Mouse (Mus musculus): ENCODE measurements at regions not wholly inside any gene's neighbourhood (a gene's known extent, or its start where the extent isn't known, plus 50 kb on each side); places are given as distances from the start of the nearest gene placed in this dataset.
A peak's percentile ranks its signal among the peaks of the same experiment; 100 is the strongest.

GRCm38 (mm10) chr4:98224366-98224765 is 158.7 kb downstream of the Tm2d1 start:
- Histone ChIP-seq H3K4me1 (replicated peaks) (no peaks in the 10 kb centered on the region), H3K27me3 (ENCODE audit: insufficient read depth, poor library complexity, severe bottlenecking) (no peaks in the 10 kb centered on the region), H3K9me3 (no peaks in the 10 kb centered on the region), H3K27ac (no peak overlapping the region), H3K4me3 (no peak overlapping the region), H3K36me3 (no peaks in the 10 kb centered on the region)
- WGBS = 85% methylated on average over 7 of the region's 7 CpGs
- no peak for DNase-seq (ENCODE audit: low spot score)

- Histone ChIP-seq H3K4me1 (replicated peaks) (no peaks in the 10 kb centered on the region), H3K9me3 (no peaks in the 10 kb centered on the region), H3K27ac (no peak overlapping the region), H3K36me3 (no peaks in the 10 kb centered on the region), H3K27me3 (ENCODE audit: insufficient read depth, poor library complexity, severe bottlenecking) (no peaks in the 10 kb centered on the region), H3K4me3 (no peak overlapping the region)
- DNase-seq (ENCODE audit: low spot score) = peak; percentile 28
- 52% methylated on average over 8 of the region's 8 CpGs for WGBS
Observed at GRCm38 (mm10) chr4:98223429-98223828, 159.7 kb downstream of the Tm2d1 start.

- no peak overlapping the region for H3K4me3 ChIP-seq
- WGBS = 88% methylated on average over 4 of the region's 4 CpGs
- no peak overlapping the region for H3K27ac ChIP-seq
- H3K9me3 ChIP-seq = no peaks in the 10 kb centered on the region
- no peaks in the 10 kb centered on the region for H3K27me3 ChIP-seq (ENCODE audit: insufficient read depth, poor library complexity, severe bottlenecking)
- H3K36me3 ChIP-seq = no peaks in the 10 kb centered on the region
- no peaks in the 10 kb centered on the region for H3K4me1 ChIP-seq (replicated peaks)
- no peak for DNase-seq (ENCODE audit: low spot score)
Observed at GRCm38 (mm10) chr4:98221566-98221965, 161.5 kb downstream of the Tm2d1 start.

GRCm38 (mm10) chr4:98215218-98215617 is 167.9 kb downstream of the Tm2d1 start:
- WGBS = 91% methylated on average over 5 of the region's 5 CpGs
- Histone ChIP-seq H3K36me3 (no peaks in the 10 kb centered on the region), H3K27ac (no peak overlapping the region), H3K9me3 (no peaks in the 10 kb centered on the region), H3K27me3 (ENCODE audit: insufficient read depth, poor library complexity, severe bottlenecking) (no peaks in the 10 kb centered on the region), H3K4me1 (replicated peaks) (no peaks in the 10 kb centered on the region), H3K4me3 (no peak overlapping the region)
- no peak for DNase-seq (ENCODE audit: low spot score)

- DNase-seq (ENCODE audit: low spot score) = no peak
- H3K27ac ChIP-seq = no peak overlapping the region
- 89% methylated on average over 8 of the region's 8 CpGs for WGBS
- H3K9me3 ChIP-seq = no peaks in the 10 kb centered on the region
- no peak overlapping the region for H3K4me3 ChIP-seq
- no peaks in the 10 kb centered on the region for H3K4me1 ChIP-seq (replicated peaks)
- no peaks in the 10 kb centered on the region for H3K36me3 ChIP-seq
- H3K27me3 ChIP-seq (ENCODE audit: insufficient read depth, poor library complexity, severe bottlenecking) = no peaks in the 10 kb centered on the region
Observed at GRCm38 (mm10) chr4:98207446-98207845, 175.7 kb downstream of the Tm2d1 start.

- 55% methylated on average over 6 of the region's 6 CpGs for WGBS
- Histone ChIP-seq H3K4me1 (replicated peaks) (no peaks in the 10 kb centered on the region), H3K27me3 (ENCODE audit: insufficient read depth, poor library complexity, severe bottlenecking) (no peaks in the 10 kb centered on the region), H3K27ac (no peak overlapping the region), H3K4me3 (no peak overlapping the region), H3K9me3 (no peaks in the 10 kb centered on the region), H3K36me3 (no peaks in the 10 kb centered on the region)
- no peak for DNase-seq (ENCODE audit: low spot score)
Observed at GRCm38 (mm10) chr4:98206245-98206970, 176.7 kb downstream of the Tm2d1 start.

GRCm38 (mm10) chr4:98203129-98203528 is 180.0 kb downstream of the Tm2d1 start:
- H3K27ac ChIP-seq = no peak overlapping the region
- no peaks in the 10 kb centered on the region for H3K27me3 ChIP-seq (ENCODE audit: insufficient read depth, poor library complexity, severe bottlenecking)
- no peaks in the 10 kb centered on the region for H3K4me1 ChIP-seq (replicated peaks)
- H3K4me3 ChIP-seq = no peak overlapping the region
- DNase-seq (ENCODE audit: low spot score) = no peak
- H3K36me3 ChIP-seq = no peaks in the 10 kb centered on the region
- no peaks in the 10 kb centered on the region for H3K9me3 ChIP-seq
- 85% methylated on average over 3 of the region's 3 CpGs for WGBS

GRCm38 (mm10) chr4:98202232-98202631 is 180.9 kb downstream of the Tm2d1 start:
- 89% methylated on average over 2 of the region's 2 CpGs for WGBS
- Histone ChIP-seq H3K4me3 (no peak overlapping the region), H3K27me3 (ENCODE audit: insufficient read depth, poor library complexity, severe bottlenecking) (no peaks in the 10 kb centered on the region), H3K36me3 (no peaks in the 10 kb centered on the region), H3K27ac (no peak overlapping the region), H3K9me3 (no peaks in the 10 kb centered on the region), H3K4me1 (replicated peaks) (no peaks in the 10 kb centered on the region)
- no peak for DNase-seq (ENCODE audit: low spot score)

- H3K27me3 ChIP-seq (ENCODE audit: insufficient read depth, poor library complexity, severe bottlenecking) = no peaks in the 10 kb centered on the region
- H3K4me3 ChIP-seq = no peak overlapping the region
- DNase-seq (ENCODE audit: low spot score) = no peak
- H3K9me3 ChIP-seq = no peaks in the 10 kb centered on the region
- 83% methylated on average over 3 of the region's 3 CpGs for WGBS
- H3K4me1 ChIP-seq (replicated peaks) = no peaks in the 10 kb centered on the region
- H3K36me3 ChIP-seq = no peaks in the 10 kb centered on the region
- H3K27ac ChIP-seq = no peak overlapping the region
Observed at GRCm38 (mm10) chr4:98201102-98201501, 182.0 kb downstream of the Tm2d1 start.

- H3K27ac ChIP-seq = no peak overlapping the region
- no peak for DNase-seq (ENCODE audit: low spot score)
- no peaks in the 10 kb centered on the region for H3K27me3 ChIP-seq (ENCODE audit: insufficient read depth, poor library complexity, severe bottlenecking)
- H3K36me3 ChIP-seq = no peaks in the 10 kb centered on the region
- H3K4me1 ChIP-seq (replicated peaks) = no peaks in the 10 kb centered on the region
- H3K9me3 ChIP-seq = no peaks in the 10 kb centered on the region
- 71% methylated on average over 1 of the region's 1 CpGs for WGBS
- H3K4me3 ChIP-seq = no peak overlapping the region
Observed at GRCm38 (mm10) chr4:98200701-98201100, 182.4 kb downstream of the Tm2d1 start.

- Histone ChIP-seq H3K27me3 (ENCODE audit: insufficient read depth, poor library complexity, severe bottlenecking) (no peaks in the 10 kb centered on the region), H3K4me1 (replicated peaks) (no peaks in the 10 kb centered on the region), H3K4me3 (no peak overlapping the region), H3K36me3 (no peaks in the 10 kb centered on the region), H3K9me3 (no peaks in the 10 kb centered on the region), H3K27ac (no peak overlapping the region)
- no peak for DNase-seq (ENCODE audit: low spot score)
- WGBS = 90% methylated on average over 3 of the region's 3 CpGs
Observed at GRCm38 (mm10) chr4:98190318-98190717, 192.8 kb downstream of the Tm2d1 start.

GRCm38 (mm10) chr4:98189894-98190293 is 193.2 kb downstream of the Tm2d1 start:
- Histone ChIP-seq H3K27ac (no peak overlapping the region), H3K27me3 (ENCODE audit: insufficient read depth, poor library complexity, severe bottlenecking) (no peaks in the 10 kb centered on the region), H3K9me3 (no peaks in the 10 kb centered on the region), H3K4me3 (no peak overlapping the region), H3K4me1 (replicated peaks) (no peaks in the 10 kb centered on the region), H3K36me3 (no peaks in the 10 kb centered on the region)
- 54% methylated on average over 1 of the region's 1 CpGs for WGBS
- DNase-seq (ENCODE audit: low spot score) = no peak

- no peak overlapping the region for H3K27ac ChIP-seq
- DNase-seq (ENCODE audit: low spot score) = no peak
- no peaks in the 10 kb centered on the region for H3K36me3 ChIP-seq
- no peaks in the 10 kb centered on the region for H3K4me1 ChIP-seq (replicated peaks)
- H3K9me3 ChIP-seq = no peaks in the 10 kb centered on the region
- no peaks in the 10 kb centered on the region for H3K27me3 ChIP-seq (ENCODE audit: insufficient read depth, poor library complexity, severe bottlenecking)
- 78% methylated on average over 7 of the region's 7 CpGs for WGBS
- no peak overlapping the region for H3K4me3 ChIP-seq
Observed at GRCm38 (mm10) chr4:98188944-98189343, 194.2 kb downstream of the Tm2d1 start.

GRCm38 (mm10) chr4:98187038-98187437 is 196.1 kb downstream of the Tm2d1 start:
- Histone ChIP-seq H3K4me1 (replicated peaks) (peaks cover 3% of the 10 kb centered on the region), H3K4me3 (no peak overlapping the region), H3K27ac (no peak overlapping the region), H3K36me3 (no peaks in the 10 kb centered on the region), H3K27me3 (ENCODE audit: insufficient read depth, poor library complexity, severe bottlenecking) (no peaks in the 10 kb centered on the region), H3K9me3 (no peaks in the 10 kb centered on the region)
- WGBS = 91% methylated on average over 2 of the region's 2 CpGs
- no peak for DNase-seq (ENCODE audit: low spot score)
